In the genomic region with DNA sequence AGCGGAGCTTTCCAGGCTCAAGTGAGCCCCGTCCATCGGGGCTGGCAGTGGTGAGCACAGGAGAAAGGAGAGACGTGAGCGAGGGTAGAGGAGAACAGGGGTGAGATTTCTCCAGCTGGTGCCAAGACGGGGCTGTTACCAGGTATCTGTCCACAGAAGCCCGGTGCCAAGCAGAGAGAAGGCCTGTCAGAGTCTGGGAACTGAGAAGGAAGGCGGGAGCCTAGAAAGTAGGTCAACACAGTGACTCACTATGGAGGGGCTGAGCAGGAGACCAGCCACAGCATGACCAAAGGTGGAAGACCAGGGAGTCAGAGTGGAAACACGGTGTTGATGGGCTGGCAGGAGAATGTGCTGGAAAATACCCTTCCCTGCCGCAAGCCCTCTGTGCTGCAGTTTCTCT, we compare ENCODE assay signal across 14 mouse cellular contexts.
A peak's percentile ranks its signal among the peaks of the same experiment; 100 is the strongest.
DNase-seq lines count a peak whose midpoint lies in the region.
"Had no signal": no experiment of that assay in that cellular context is flagged by ENCODE, and none has a peak within 500 bp of the region (broad histone marks: within the 10 kb centered on the region; RNA-seq: fewer than 3 reads in every experiment).

No protein-coding gene starts in this region.

- intact Hi-C loops in heart, postnatal 14 days (cut with DNase I): no loop called here
- intact Hi-C loops in left cerebral cortex, postnatal 25 days (cut with DNase I): no loop called here

- no peak overlapping the region for H3K27ac ChIP-seq in heart, embryonic 10.5 days
- H3K27ac ChIP-seq: hindbrain, embryonic 12.5 days; liver, embryonic 13.5 days; midbrain, embryonic 12.5 days; neural tube, embryonic 12.5 days had no signal

- 77% methylated on average over 10 of the region's 10 CpGs for WGBS in heart, embryonic 10.5 days

- no peak overlapping the region for H3K4me3 ChIP-seq in heart, embryonic 10.5 days
- H3K4me3 ChIP-seq: hindbrain, embryonic 12.5 days; liver, embryonic 13.5 days; midbrain, embryonic 12.5 days; neural tube, embryonic 12.5 days had no signal

- no peaks in the 10 kb centered on the region for H3K36me3 ChIP-seq in heart, embryonic 10.5 days
- H3K36me3 ChIP-seq: hindbrain, embryonic 12.5 days; liver, embryonic 13.5 days; midbrain, embryonic 12.5 days; neural tube, embryonic 12.5 days had no signal

- 0 out of 2 replicates have a peak, but pooled peaks cover 4% of the 10 kb centered on the region for H3K4me1 ChIP-seq in heart, embryonic 10.5 days
- H3K4me1 ChIP-seq: hindbrain, embryonic 12.5 days; liver, embryonic 13.5 days; midbrain, embryonic 12.5 days; neural tube, embryonic 12.5 days had no signal

- peak; percentile 91 for DNase-seq in heart, adult 11 months
- no peak for DNase-seq in heart, embryonic 10.5 days (ENCODE audit: low spot score)
- peak; percentile 84 for DNase-seq in Muller cell, postnatal 12 days (ENCODE audit: inconsistent ontology term)
- DNase-seq in adrenal gland, postnatal 36 days: peak; percentile 31 to 48
- peak; percentile 23 to 34 for DNase-seq in heart, postnatal 14 days
- no peak for DNase-seq in spleen, postnatal 4 days (ENCODE audit: low spot score in 2 of 2)
- DNase-seq in left cerebral cortex, postnatal 25 days (ENCODE audit: low spot score in 2 of 2): no peak
- no peak for DNase-seq in ovary, postnatal 14 days (ENCODE audit: low spot score)
- DNase-seq: kidney, adult 9 months; liver, embryonic 13.5 days; right cerebral cortex, postnatal 14 days had no signal

- no peaks in the 10 kb centered on the region; the same call in 1 of the 2 replicates for H3K9me3 ChIP-seq in heart, embryonic 10.5 days
- H3K9me3 ChIP-seq: hindbrain, embryonic 12.5 days; liver, embryonic 13.5 days; midbrain, embryonic 12.5 days; neural tube, embryonic 12.5 days had no signal

- H3K27me3 ChIP-seq in heart, embryonic 10.5 days (ENCODE audit: insufficient read depth, poor library complexity, severe bottlenecking): no peaks in the 10 kb centered on the region
- H3K27me3 ChIP-seq: hindbrain, embryonic 12.5 days; liver, embryonic 13.5 days; midbrain, embryonic 12.5 days; neural tube, embryonic 12.5 days had no signal

Comparison
In these comparisons a context has a peak if more than half of its experiments do, and no peak if none do; other contexts are left out.
1. DNase-seq: peak in heart, adult 11 months (single experiment), Muller cell, postnatal 12 days (single experiment), adrenal gland, postnatal 36 days (2 of 2) and heart, postnatal 14 days (2 of 2); none in heart, embryonic 10.5 days (single experiment), spleen, postnatal 4 days (0 of 2), left cerebral cortex, postnatal 25 days (0 of 2) and ovary, postnatal 14 days (single experiment).